Mouse (Mus musculus) kidney, postnatal 0 days (tissue): ENCODE results near the gene Cinp. TPM values are rescaled to one million over a fixed set of nuclear protein-coding genes. Genes with fewer than 3 reads are reported as not detected.

Experiments
- ATAC-seq: fragments of 200-750 bp; cut with Nextera tagmentation; replicated peaks from 2 replicates; pipeline ENCODE4 v1.8.0; 2017; ENCODE audit warnings: low read depth, moderate number of reproducible peaks, moderate TSS enrichment, moderate library complexity; ENCODE audit not compliant: low FRiP score
- DNase-seq: peaks from one replicate; pipeline ENCODE4 v3.0.0-alpha.2; 2016; ENCODE audit warnings: low spot score
- H3K27ac ChIP-seq: fragments of 300-500 bp; sonication (generic); 2 replicates; pipeline ENCODE4 v1.5.1; 2014; ENCODE audit warnings: mild to moderate bottlenecking
- H3K27me3 ChIP-seq: fragments of 300-500 bp; sonication (generic); 2 replicates; pipeline ENCODE4 v1.6.1; 2014; ENCODE audit warnings: low read length, mixed read lengths; ENCODE audit not compliant: insufficient read depth
- H3K36me3 ChIP-seq: fragments of 300-500 bp; sonication (generic); 2 replicates; pipeline ENCODE4 v1.6.1; 2014; ENCODE audit warnings: low read length, mixed read lengths; ENCODE audit not compliant: insufficient read depth
- H3K4me1 ChIP-seq: fragments of 300-500 bp; sonication (generic); replicated peaks from 2 replicates; pipeline ENCODE4 v1.6.1; 2014; ENCODE audit warnings: antibody characterized with exemption, low read length, mixed read lengths; ENCODE audit not compliant: insufficient read depth
- H3K4me2 ChIP-seq: fragments of 300-500 bp; sonication (generic); 2 replicates; pipeline ENCODE4 v1.6.1; 2014; ENCODE audit warnings: mild to moderate bottlenecking, low read length, moderate library complexity, mixed read lengths
- H3K4me3 ChIP-seq: fragments of 300-500 bp; sonication (generic); replicated peaks from 2 replicates; pipeline ENCODE4 v1.5.1; 2014; ENCODE audit warnings: low read depth, low read length
- H3K9ac ChIP-seq: fragments of 300-500 bp; sonication (generic); 2 replicates; pipeline ENCODE4 v1.6.1; 2014; ENCODE audit warnings: low read depth, low read length
- H3K9me3 ChIP-seq: fragments of 300-500 bp; sonication (generic); replicated peaks from 2 replicates; pipeline ENCODE4 v1.6.1; 2016; ENCODE audit warnings: low read length, inconsistent platforms, mixed read lengths
- CTCF ChIP-seq: IDR thresholded peaks from 2 replicates; pipeline ENCODE4 v1.5.1; 2016; ENCODE audit warnings: antibody characterized with exemption, low read depth, mild to moderate bottlenecking, moderate library complexity
- WGBS: fragments of 180-500 bp; shearing (Covaris S2); extraction: QIAGEN DNeasy Blood & Tissue Kit; methylation state at CpG from one replicate; pipeline ENCODE4 v1.1.7; 2014; 5-methylcytosine and 5-hydroxymethylcytosine counted together
- polyA plus RNA-seq: library from polyadenylated mRNA; unstranded; fragments of >200 nt; fragmentation: Nextera tagmentation; extraction: Ambion mirVana; gene quantifications from 2 replicates; pipeline ENCODE4 v1.2.1, GENCODE M21; 2015

The Cinp gene
- polyA plus RNA-seq = 59.0 and 59.2 TPM in 2 replicates

DNA sequence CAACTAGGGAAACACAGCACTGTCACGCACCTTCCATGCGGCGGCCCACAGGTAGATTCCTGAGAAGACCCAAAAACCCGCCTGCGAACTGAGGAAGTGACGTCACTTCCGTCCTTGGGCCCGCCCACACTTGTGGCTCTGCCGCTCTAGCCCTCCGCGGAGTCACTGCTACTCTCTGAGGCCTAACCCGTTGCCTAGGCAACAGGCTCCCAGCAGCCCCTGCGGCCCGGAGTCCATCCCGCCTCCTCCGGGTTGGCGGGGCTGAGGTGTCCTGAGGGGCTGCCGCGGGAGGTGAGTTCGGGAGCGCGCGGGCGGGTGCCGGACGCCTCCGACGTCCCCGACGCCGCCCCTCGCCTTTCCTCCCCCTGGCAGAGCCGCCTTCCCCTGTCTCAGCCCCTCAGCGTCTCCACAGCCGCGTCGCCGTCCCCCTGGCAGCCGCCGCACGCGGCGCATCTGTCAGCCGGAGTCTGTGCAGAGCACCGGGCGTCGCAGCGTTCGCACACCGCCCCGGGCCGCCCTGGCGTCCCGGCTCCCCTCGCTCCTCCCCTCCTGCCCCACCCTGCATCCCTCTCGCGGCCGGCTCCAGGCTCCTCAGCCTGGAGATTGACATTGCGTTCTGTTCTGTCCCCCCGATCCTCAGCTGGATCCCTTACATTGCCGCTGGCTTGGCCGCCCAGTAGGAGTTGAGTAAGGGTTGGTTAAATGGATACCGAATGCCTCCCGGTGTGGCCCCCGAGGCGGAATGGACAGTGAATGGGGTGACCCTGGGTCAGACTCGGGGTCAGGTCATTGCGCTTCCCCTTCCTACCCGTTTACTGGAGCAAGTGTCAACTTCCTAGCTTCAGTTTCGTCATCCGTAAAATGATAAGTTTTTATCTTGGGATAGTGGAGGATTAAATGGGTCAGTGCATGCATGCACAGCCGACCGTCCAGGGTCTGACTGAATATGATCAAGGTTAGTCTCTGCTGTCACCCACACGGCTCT is at the start of gene Cinp, which contains the start of gene Tecpr2:
Gene Cinp (minus strand): TSS at position 110 of the 985 bp plus-strand sequence.
Gene Tecpr2 (plus strand): TSS at position 229 of the 985 bp plus-strand sequence.
- DNase-seq = peak; percentile 99
- Histone ChIP-seq H3K4me3 (peak within 1 kb of the TSS; percentile 82), H3K9ac (peak within 1 kb of the TSS; percentile 80), H3K9me3 (no peaks in the 10 kb centered on the region), H3K27ac (peak within 1 kb of the TSS; percentile 82), H3K36me3 (no peaks in the 10 kb centered on the region), H3K27me3 (no peaks in the 10 kb centered on the region), H3K4me2 (peak within 1 kb of the TSS; percentile 94), H3K4me1 (peaks cover 9% of the 10 kb centered on the region)
- peak; percentile 99 for ATAC-seq
- under 1% methylated on average over 70 of the region's 74 CpGs for WGBS
- no peak for TF ChIP-seq CTCF

DNA sequence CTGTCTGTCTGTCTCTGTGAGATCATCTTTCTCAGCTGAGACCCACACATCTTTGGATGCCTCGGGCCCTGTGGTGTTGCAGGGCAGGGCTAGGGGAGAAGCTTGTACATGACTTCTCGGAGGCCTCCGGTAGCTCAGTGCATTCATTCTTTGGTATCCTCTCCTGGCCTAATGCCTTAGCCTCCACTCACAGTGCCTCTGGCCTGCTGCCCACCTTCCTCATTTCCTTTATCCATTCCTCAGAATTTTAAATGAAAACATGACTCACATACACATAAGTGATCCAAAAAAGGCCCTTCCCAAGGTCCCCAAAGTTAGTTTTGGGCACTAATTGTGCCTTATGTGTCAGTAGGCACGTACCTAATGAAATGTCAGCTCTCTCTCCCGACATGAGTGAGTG is 48.6 kb upstream of the Cinp start:
- Histone ChIP-seq H3K9me3 (no peaks in the 10 kb centered on the region), H3K36me3 (peaks cover 15% of the 10 kb centered on the region; the same call in 1 of the 2 replicates), H3K27ac (no peak overlapping the region), H3K27me3 (no peaks in the 10 kb centered on the region), H3K4me2 (no peak overlapping the region), H3K9ac (no peak overlapping the region), H3K4me3 (no peak overlapping the region), H3K4me1 (no peaks in the 10 kb centered on the region)
- WGBS = 92% methylated on average over 5 of the region's 5 CpGs
- TF ChIP-seq CTCF = no peak
- no peak for ATAC-seq
- no peak for DNase-seq

DNA sequence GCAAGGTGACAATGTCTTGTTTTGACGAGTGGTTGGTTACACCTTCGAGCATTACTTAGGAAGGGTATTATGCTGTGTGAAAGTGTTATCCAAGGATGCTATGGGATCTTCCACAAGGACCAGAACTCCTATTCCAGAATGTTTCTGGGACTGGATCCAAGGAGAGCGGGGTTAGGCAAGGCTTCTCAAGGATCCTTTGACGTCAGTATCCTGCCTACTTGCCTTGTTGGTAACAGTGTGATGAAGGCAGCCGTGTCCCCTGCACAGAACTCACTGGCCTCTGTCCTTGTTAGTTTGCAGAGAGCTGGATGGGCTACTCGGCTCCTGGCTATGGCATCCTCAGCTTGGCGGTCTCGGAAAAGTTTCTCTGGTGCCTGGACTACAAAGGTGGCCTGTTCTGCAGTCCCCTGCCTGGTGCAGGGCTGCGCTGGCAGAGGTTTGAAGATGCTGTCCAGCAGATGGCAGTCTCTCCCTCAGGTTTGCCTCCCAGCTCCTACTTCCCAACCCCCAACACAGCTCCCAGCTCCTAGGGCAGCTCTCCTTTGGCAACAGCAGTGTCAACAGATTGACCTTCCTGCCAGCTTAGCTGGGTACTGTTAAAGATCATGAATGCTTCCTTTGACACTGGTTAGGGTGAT is 47.2 kb upstream of the Cinp start:
- WGBS = 61% methylated on average over 9 of the region's 9 CpGs
- Histone ChIP-seq H3K4me2 (no peak overlapping the region), H3K27ac (no peak overlapping the region), H3K27me3 (no peaks in the 10 kb centered on the region), H3K4me1 (no peaks in the 10 kb centered on the region), H3K36me3 (peaks cover 14% of the 10 kb centered on the region; the same call in 1 of the 2 replicates), H3K9ac (no peak overlapping the region), H3K4me3 (no peak overlapping the region), H3K9me3 (no peaks in the 10 kb centered on the region)
- peak; percentile 90 for DNase-seq
- ATAC-seq = peak; percentile 85
- TF ChIP-seq CTCF = peak; percentile 87

DNA sequence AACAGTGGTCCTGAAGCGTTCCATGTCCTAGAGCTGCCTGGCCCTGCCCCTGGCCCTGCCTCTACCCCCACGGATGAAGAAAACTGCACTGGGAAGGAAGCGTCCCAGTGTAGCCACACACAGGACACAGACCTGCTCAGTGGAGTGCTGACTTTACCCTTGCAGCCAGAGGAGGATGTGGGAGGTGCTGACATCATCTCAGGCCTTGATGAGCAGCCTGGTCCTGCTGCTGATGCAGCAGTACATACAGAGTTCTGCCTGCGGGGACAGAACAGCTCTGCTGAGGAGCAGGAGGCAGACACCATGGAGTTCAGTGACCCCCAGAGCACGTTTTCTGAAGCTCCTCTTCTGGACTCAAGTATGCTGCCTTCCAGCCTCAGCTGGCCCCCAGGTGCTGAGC is 43.9 kb upstream of the Cinp start:
- Histone ChIP-seq H3K4me2 (no peak overlapping the region), H3K4me3 (no peak overlapping the region), H3K27me3 (no peaks in the 10 kb centered on the region), H3K36me3 (peaks cover 13% of the 10 kb centered on the region; the same call in 1 of the 2 replicates), H3K9me3 (no peaks in the 10 kb centered on the region), H3K9ac (no peak overlapping the region), H3K4me1 (no peaks in the 10 kb centered on the region), H3K27ac (no peak overlapping the region)
- WGBS = 62% methylated on average over 5 of the region's 5 CpGs
- no peak for TF ChIP-seq CTCF
- peak; percentile 60 for ATAC-seq
- no peak for DNase-seq

DNA sequence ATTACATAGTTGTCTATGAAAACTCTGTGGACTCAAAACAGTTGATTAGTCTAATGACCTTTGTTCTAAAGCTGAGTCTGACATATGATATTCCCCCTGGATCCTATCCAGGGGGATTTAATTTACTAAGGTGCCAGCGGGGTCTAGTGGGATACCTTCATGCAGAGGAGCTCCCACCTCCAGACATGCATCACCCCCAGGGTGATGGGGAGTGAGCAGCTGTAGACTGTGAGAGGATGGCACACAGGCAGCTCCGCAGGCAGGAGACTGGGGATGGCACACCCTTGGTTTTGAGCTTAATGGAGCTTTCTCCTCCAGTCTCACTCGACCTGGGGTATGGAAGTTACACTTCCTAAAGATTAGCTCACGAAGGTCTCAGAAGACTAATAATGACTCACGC is 32.6 kb upstream of the Cinp start:
- no peak for TF ChIP-seq CTCF
- Histone ChIP-seq H3K27me3 (no peaks in the 10 kb centered on the region), H3K4me1 (no peaks in the 10 kb centered on the region), H3K27ac (no peak overlapping the region), H3K9ac (no peak overlapping the region), H3K4me3 (no peak overlapping the region), H3K36me3 (peaks cover 11% of the 10 kb centered on the region; the same call in 1 of the 2 replicates), H3K4me2 (no peak overlapping the region), H3K9me3 (no peaks in the 10 kb centered on the region)
- no peak for DNase-seq
- no peak for ATAC-seq
- 79% methylated on average over 5 of the region's 5 CpGs for WGBS

DNA sequence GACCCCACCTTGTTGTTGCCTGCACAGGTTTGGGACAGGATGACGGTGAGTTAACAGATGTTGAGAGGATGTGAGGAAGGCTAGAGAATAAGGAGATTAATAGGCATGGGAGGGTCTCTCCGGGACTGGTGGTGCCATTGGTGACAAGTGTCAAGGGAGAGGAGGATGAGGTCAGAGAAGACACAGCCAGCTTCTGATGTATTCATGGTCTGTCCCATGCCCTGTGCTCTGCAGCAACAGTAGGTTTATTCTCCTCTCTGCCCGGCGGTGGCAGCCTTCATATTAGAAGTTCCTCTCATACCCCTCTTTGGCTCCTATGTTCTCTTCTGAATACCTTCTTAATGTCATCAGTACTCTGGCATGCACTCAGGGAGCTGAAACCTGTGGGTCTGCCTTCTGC is 31.3 kb upstream of the Cinp start:
- WGBS = 84% methylated on average over 4 of the region's 4 CpGs

More for the DNA sequence above, 31.3 kb upstream of the Cinp start:
- ATAC-seq (no peak), DNase-seq (no peak)
- TF ChIP-seq CTCF = no peak
- Histone ChIP-seq H3K4me2 (no peak overlapping the region), H3K36me3 (peaks cover 11% of the 10 kb centered on the region), H3K27ac (no peak overlapping the region), H3K4me3 (no peak overlapping the region), H3K4me1 (no peaks in the 10 kb centered on the region), H3K9me3 (no peaks in the 10 kb centered on the region), H3K27me3 (no peaks in the 10 kb centered on the region), H3K9ac (no peak overlapping the region)
